Mouse (Mus musculus) cerebellum, adult 2 months (tissue): ENCODE results near the gene Mfap1a. TPM values are rescaled to one million over a fixed set of nuclear protein-coding genes. Genes with fewer than 3 reads are reported as not detected.

Experiments
- DNase-seq, 2 experiments: peaks; one replicate each; pipeline ENCODE4 v3.0.0; 2021
- H3K27ac ChIP-seq: fragments of 200-500 bp; 2 replicates; pipeline ENCODE4 v1.5.1; 2012; ENCODE audit warnings: low read length, control low read depth, inconsistent platforms; ENCODE audit not compliant: insufficient read depth
- H3K27me3 ChIP-seq: fragments of 200-500 bp; 2 replicates; pipeline ENCODE4 v1.6.1; 2012; ENCODE audit warnings: inconsistent platforms, mild to moderate bottlenecking, low read length, moderate library complexity; ENCODE audit not compliant: control insufficient read depth, insufficient read depth
- H3K4me1 ChIP-seq: fragments of 200-500 bp; 2 replicates; pipeline ENCODE4 v1.6.1; 2011; ENCODE audit warnings: low read length; ENCODE audit not compliant: control insufficient read depth, insufficient read depth
- H3K4me3 ChIP-seq: fragments of 200-500 bp; replicated peaks from 2 replicates; pipeline ENCODE3; 2011; ENCODE audit warnings: mild to moderate bottlenecking, low read depth, low read length, control low read depth; ENCODE audit not compliant: insufficient read depth
- CTCF ChIP-seq: fragments of 200-500 bp; IDR thresholded peaks from 2 replicates; pipeline ENCODE4 v1.5.1; 2011; ENCODE audit warnings: low read depth, mild to moderate bottlenecking, control low read depth, low read length, moderate library complexity, borderline replicate concordance; ENCODE audit not compliant: insufficient read depth
- POLR2A ChIP-seq: fragments of 200-500 bp; IDR thresholded peaks from 2 replicates; pipeline ENCODE4 v1.6.1; 2011; ENCODE audit warnings: low read length, control low read depth, borderline replicate concordance; ENCODE audit not compliant: insufficient read depth
- WGBS: fragments of 180-500 bp; shearing (Covaris S2); methylation state at CpG from one replicate; pipeline ENCODE4 v1.1.7; 2018; 5-methylcytosine and 5-hydroxymethylcytosine counted together
- polyA plus RNA-seq: library from polyadenylated mRNA; depleted of rRNA; stranded (reverse); fragments of >200 nt; gene quantifications from 2 replicates; pipeline ENCODE4 v1.2.3, GENCODE M21; 2012; rRNA removed

Gene Mfap1a
- polyA plus RNA-seq, 1 experiment: 19.5 TPM

GRCm38 (mm10) chr2:121448739-121449535 is 57.5 kb downstream of the Mfap1a start, which contains the start of gene Serf2:
Gene Serf2 (plus strand): TSS chr2:121449195.
- H3K27ac ChIP-seq: peak within 1 kb of the TSS; percentile 89
- peak within 1 kb of the TSS; percentile 92 for H3K4me3 ChIP-seq
- H3K27me3 ChIP-seq: no peaks in the 10 kb centered on the region
- TF ChIP-seq CTCF (no peak), POLR2A (peak; percentile 97)
- WGBS: 1% methylated on average over 74 of the region's 74 CpGs
- no peaks in the 10 kb centered on the region for H3K4me1 ChIP-seq
- peak; percentile 98 to 99 for DNase-seq

- no peak overlapping the region for H3K27ac ChIP-seq
- H3K4me3 ChIP-seq: no peak overlapping the region
- WGBS: 15% methylated on average over 9 of the region's 9 CpGs
- peak in 1 of 2 experiments; percentile 27 for DNase-seq
- no peaks in the 10 kb centered on the region for H3K4me1 ChIP-seq
- no peak for TF ChIP-seq CTCF
- TF ChIP-seq POLR2A: no peak
- H3K27me3 ChIP-seq: no peaks in the 10 kb centered on the region
Observed at GRCm38 (mm10) chr2:121448136-121448535, 58.3 kb downstream of the Mfap1a start.

- DNase-seq: no peak
- Histone ChIP-seq H3K4me3 (no peak overlapping the region), H3K27me3 (no peaks in the 10 kb centered on the region), H3K4me1 (peaks cover 3% of the 10 kb centered on the region), H3K27ac (no peak overlapping the region)
- TF ChIP-seq CTCF: no peak
- no peak for TF ChIP-seq POLR2A
- 93% methylated on average over 3 of the region's 3 CpGs for WGBS
Observed at GRCm38 (mm10) chr2:121447006-121447405, 59.5 kb downstream of the Mfap1a start.

DNA sequence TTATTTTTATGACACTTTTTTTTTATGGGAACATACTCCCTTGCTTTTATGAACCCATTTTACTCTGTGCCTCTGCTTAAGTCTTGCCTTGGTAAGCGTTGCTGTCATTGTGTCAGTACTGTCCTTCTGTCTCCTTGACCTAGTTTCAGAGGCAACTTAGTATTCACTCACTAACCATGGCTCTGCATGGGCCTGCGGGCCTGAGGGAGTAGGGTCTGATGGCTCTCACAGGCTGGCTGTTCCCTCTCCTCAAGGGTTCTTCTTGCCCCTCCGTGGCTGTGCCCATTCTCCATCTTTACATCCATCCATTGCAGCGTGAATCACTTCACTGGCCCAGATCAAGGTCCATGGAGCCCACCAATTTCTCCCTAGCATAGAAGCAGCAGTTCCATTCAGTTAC is 60.0 kb downstream of the Mfap1a start:
- DNase-seq: no peak
- Histone ChIP-seq H3K27me3 (no peaks in the 10 kb centered on the region), H3K27ac (no peak overlapping the region), H3K4me3 (no peak overlapping the region), H3K4me1 (peaks cover 6% of the 10 kb centered on the region)
- TF ChIP-seq CTCF (no peak), POLR2A (no peak)
- WGBS: 77% methylated on average over 4 of the region's 4 CpGs

DNA sequence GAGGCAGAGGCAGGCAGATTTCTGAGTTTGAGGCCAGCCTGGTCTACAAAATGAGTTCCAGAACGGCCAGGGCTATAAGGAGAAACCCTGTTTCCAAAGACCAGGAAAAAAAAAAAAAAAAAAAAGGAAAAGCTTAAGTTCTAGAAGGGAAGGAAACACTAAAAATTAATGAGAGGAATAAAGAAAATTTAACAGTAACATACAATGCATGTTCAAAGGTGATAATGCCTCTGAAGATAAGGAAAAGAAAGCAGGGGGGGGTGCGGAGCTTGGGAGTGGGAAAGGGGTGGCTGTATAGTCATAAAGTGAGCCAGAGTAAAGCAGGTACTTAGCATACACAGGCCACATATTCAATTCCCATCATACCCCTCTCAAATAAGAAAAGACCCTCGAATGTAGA is 61.3 kb downstream of the Mfap1a start:
- Histone ChIP-seq H3K27ac (no peak overlapping the region), H3K27me3 (no peaks in the 10 kb centered on the region), H3K4me3 (no peak overlapping the region), H3K4me1 (peaks cover 6% of the 10 kb centered on the region)
- 86% methylated on average over 3 of the region's 3 CpGs for WGBS
- no peak for DNase-seq
- no peak for TF ChIP-seq CTCF
- no peak for TF ChIP-seq POLR2A

DNA sequence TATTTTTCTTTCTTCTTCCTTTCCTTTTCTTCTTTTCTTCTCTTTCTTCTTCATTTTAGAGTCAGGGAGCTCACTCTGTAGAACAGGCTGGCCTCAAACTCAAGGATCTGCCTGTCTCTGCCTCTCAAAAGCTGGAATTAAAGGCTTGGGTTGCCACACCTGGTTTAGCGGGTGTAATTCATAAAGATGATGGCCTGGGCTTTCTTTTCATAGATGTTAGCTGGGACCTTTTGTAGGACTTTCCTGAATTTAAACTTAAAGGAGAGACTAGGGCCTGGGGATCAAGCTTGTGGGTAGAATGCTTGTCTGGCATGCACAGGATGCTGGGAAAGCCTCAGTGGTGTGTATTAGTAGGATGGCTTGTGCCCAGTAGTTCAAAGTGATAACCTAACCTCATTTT is 62.3 kb downstream of the Mfap1a start, which contains the start of gene Ell3:
Gene Ell3, minus strand, starts transcription at position 101 of the 400 bp plus-strand sequence.
- Histone ChIP-seq H3K27me3 (no peaks in the 10 kb centered on the region), H3K27ac (no peak within 1 kb of the TSS), H3K4me1 (peaks cover 6% of the 10 kb centered on the region), H3K4me3 (no peak within 1 kb of the TSS)
- DNase-seq: no peak
- TF ChIP-seq POLR2A: no peak
- TF ChIP-seq CTCF: no peak
- WGBS: 91% methylated on average over 1 of the region's 1 CpGs

- no peaks in the 10 kb centered on the region for H3K27me3 ChIP-seq
- 18% methylated on average over 8 of the region's 8 CpGs for WGBS
- no peak for DNase-seq
- peaks cover 6% of the 10 kb centered on the region for H3K4me1 ChIP-seq
- no peak overlapping the region for H3K27ac ChIP-seq
- peak overlapping the region; percentile 39 for H3K4me3 ChIP-seq
- TF ChIP-seq POLR2A (no peak), CTCF (no peak)
Observed at GRCm38 (mm10) chr2:121443068-121443349, 63.5 kb downstream of the Mfap1a start.

DNA sequence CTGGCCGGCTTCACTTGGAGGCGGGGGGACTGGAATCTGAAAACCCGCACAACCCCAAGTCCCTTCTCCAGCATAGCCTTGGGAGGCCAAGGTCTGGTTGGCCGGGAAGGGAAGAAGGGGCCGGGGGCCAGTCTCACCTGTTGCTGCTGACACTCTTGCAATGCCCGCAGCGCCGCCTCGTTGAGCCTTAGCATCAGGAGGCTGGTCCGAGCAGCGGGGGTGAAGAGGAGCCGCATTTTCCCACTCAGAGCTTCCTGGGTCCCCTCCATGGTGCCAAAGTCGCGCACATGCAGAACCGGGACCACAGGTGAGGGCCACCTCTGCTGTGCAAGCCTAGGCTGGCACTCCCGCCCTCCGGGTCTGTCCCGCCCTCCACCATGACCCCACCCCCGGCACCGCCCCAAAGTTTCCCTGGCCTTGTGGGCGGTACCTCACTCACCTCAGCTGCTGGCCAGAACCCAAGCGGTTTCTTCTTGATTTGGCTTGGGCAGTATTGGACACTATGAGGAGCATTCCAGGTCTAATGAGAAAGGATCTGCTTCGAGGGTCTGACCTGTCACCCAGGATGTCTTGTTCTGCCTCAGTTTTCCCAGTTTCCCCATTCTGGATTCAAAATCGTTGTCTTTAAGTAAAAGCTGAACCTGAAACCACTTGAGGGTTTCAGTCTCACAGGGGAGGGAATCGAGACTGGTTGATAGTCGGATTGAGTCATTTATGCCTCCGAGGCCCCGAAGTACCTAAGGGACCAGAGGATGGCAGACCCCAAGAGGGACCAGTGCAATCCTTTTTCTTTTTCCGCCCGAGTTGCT is 64.0 kb downstream of the Mfap1a start:
- Histone ChIP-seq H3K27ac (no peak overlapping the region), H3K4me3 (peak overlapping the region; percentile 39), H3K27me3 (no peaks in the 10 kb centered on the region), H3K4me1 (peaks cover 6% of the 10 kb centered on the region)
- peak; percentile 60 to 61 for DNase-seq
- TF ChIP-seq CTCF (no peak), POLR2A (no peak)
- WGBS: 1% methylated on average over 30 of the region's 30 CpGs

Other genes with a start within 250 kb of the Mfap1a start
- gene Trp53bp1, start 235.3 kb downstream of the Mfap1a start, polyA plus RNA-seq: 57.9 and 59.4 TPM in 2 replicates
- gene Map1a, start 217.1 kb downstream of the Mfap1a start, polyA plus RNA-seq: 223 and 254 TPM in 2 replicates
- gene Ppip5k1, start 151.3 kb downstream of the Mfap1a start, polyA plus RNA-seq: 160 and 183 TPM in 2 replicates
- gene Ckmt1, start 149.0 kb downstream of the Mfap1a start, polyA plus RNA-seq: 504 and 518 TPM in 2 replicates
- 0.62 and 0.81 TPM in 2 replicates for gene Strc, start 119.5 kb downstream of the Mfap1a start, polyA plus RNA-seq
- 96.5 and 99.1 TPM in 2 replicates for gene Pdia3, start 92.9 kb downstream of the Mfap1a start, polyA plus RNA-seq
- gene Catsper2, start 92.9 kb downstream of the Mfap1a start, polyA plus RNA-seq: 7.1 and 7.4 TPM in 2 replicates
- 0.08 TPM in 1 of 2 replicates, not detected in the other for gene Ell3, start 62.4 kb downstream of the Mfap1a start, polyA plus RNA-seq
- 282 and 303 TPM in 2 replicates for gene Serf2, start 57.5 kb downstream of the Mfap1a start, polyA plus RNA-seq
- 24.7 and 27.5 TPM in 2 replicates for gene Hypk, start 53.4 kb downstream of the Mfap1a start, polyA plus RNA-seq
- 0.46 and 0.57 TPM in 2 replicates for gene Serinc4, start 49.9 kb downstream of the Mfap1a start, polyA plus RNA-seq
- 29.0 and 29.7 TPM in 2 replicates for gene Mfap1b, start 32.6 kb downstream of the Mfap1a start, polyA plus RNA-seq
- 4.3 and 4.9 TPM in 2 replicates for gene Wdr76, start 58 bp upstream of the Mfap1a start, polyA plus RNA-seq